Mouse (Mus musculus): ENCODE data around the gene Phf21a. TPM values are rescaled to one million over a fixed set of nuclear protein-coding genes. Genes with fewer than 3 reads are reported as not detected.

The Phf21a gene
- total and polyA plus RNA-seq, 2 experiments from 2014 or later: 31.7 to 41.3 TPM

DNA sequence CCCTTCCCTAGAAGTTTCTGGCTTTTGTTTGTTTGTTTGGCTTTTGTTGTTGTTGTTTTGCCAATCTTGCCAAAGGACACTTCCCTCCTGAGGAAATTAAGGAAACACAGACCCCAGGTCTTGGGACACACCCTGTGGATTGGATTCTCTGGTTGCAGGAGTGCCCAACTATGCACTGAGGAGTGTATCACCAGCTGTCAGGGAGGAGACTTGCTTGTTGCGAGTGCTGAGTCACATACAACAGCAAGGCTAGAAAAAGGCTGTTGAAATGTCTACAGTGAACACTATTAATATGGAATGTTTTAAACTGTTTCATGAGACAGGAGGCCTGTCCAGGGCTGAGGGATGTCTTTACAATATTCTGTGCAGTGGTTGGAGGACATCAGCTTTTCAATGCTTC is 26.0 kb upstream of the Phf21a start:
- Histone ChIP-seq H3K4me2 (ENCODE audit: low read depth, low read length, poor library complexity, severe bottlenecking) (no peak overlapping the region), H3K9ac (replicated peaks; ENCODE audit: low read length, poor library complexity, severe bottlenecking) (no peak overlapping the region), H3K4me1 (ENCODE audit: insufficient read depth, low read length) (no peaks in the 10 kb centered on the region), H3K27me3 (ENCODE audit: insufficient read depth, low read length) (no peaks in the 10 kb centered on the region), H3K36me3 (ENCODE audit: insufficient read depth, low read length) (no peaks in the 10 kb centered on the region), H3K27ac (ENCODE audit: low read depth, low read length) (no peak overlapping the region), H3K4me3 (ENCODE audit: low read depth, low read length) (no peak overlapping the region), H3K9me3 (ENCODE audit: low read length) (no peaks in the 10 kb centered on the region)
- no peak for TF ChIP-seq CTCF (IDR thresholded peaks at IDR 0.05)
- no peak for DNase-seq (ENCODE audit: low spot score)
- no peak for ATAC-seq (ENCODE audit: low FRiP score)
- 61% methylated on average over 1 of the region's 1 CpGs for WGBS

DNA sequence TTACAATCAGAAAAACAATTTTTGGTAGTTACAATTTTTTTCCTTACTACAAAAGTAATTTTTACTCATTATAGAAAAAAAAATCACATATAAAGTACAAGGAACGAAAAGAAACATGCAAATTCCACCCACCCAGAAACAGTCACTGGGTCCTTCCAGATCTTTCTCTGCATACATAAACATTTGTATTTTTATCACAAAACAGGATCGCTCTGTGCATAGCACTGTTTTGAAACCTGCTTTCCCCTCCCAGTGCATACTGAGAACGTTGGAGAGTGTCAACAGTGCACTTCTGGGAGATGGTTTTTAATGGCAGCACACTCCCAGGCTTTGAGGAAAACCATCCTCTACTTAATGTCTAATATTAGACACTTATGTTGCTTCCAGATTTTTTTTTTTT is 25.3 kb upstream of the Phf21a start:
- ATAC-seq (ENCODE audit: low FRiP score) (no peak), DNase-seq (ENCODE audit: low spot score) (no peak)
- Histone ChIP-seq H3K36me3 (ENCODE audit: insufficient read depth, low read length) (no peaks in the 10 kb centered on the region), H3K27ac (ENCODE audit: low read depth, low read length) (no peak overlapping the region), H3K27me3 (ENCODE audit: insufficient read depth, low read length) (no peaks in the 10 kb centered on the region), H3K4me2 (ENCODE audit: low read depth, low read length, poor library complexity, severe bottlenecking) (no peak overlapping the region), H3K9ac (replicated peaks; ENCODE audit: low read length, poor library complexity, severe bottlenecking) (no peak overlapping the region), H3K4me1 (ENCODE audit: insufficient read depth, low read length) (no peaks in the 10 kb centered on the region), H3K4me3 (ENCODE audit: low read depth, low read length) (no peak overlapping the region), H3K9me3 (ENCODE audit: low read length) (no peaks in the 10 kb centered on the region)
- TF ChIP-seq CTCF (IDR thresholded peaks at IDR 0.05): no peak
- WGBS: 73% methylated on average over 3 of the region's 3 CpGs

DNA sequence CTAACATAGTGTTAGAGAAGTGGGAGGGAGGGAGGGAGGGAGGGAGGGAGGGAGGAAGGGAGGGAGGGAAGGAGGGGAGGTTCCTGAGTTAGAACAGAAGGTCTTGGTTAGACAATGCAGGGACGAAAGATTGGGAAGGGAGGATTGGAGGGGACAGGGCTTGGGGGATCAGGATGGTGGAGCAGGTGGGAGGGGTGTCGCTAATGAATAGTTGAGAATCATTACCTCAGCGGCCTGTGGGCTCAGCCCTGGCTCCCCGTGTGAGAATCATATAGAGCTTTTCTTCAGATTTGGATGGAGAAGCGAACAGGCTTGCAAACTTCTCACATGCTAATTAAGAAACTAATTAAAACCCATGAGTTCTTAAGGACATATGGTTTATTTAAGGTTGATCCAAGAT is 23.3 kb upstream of the Phf21a start:
- Histone ChIP-seq H3K9ac (replicated peaks; ENCODE audit: low read length, poor library complexity, severe bottlenecking) (no peak overlapping the region), H3K4me2 (ENCODE audit: low read depth, low read length, poor library complexity, severe bottlenecking) (no peak overlapping the region), H3K4me3 (ENCODE audit: low read depth, low read length) (no peak overlapping the region), H3K36me3 (ENCODE audit: insufficient read depth, low read length) (no peaks in the 10 kb centered on the region), H3K27me3 (ENCODE audit: insufficient read depth, low read length) (no peaks in the 10 kb centered on the region), H3K4me1 (ENCODE audit: insufficient read depth, low read length) (no peaks in the 10 kb centered on the region), H3K27ac (ENCODE audit: low read depth, low read length) (no peak overlapping the region), H3K9me3 (ENCODE audit: low read length) (no peaks in the 10 kb centered on the region)
- WGBS: 70% methylated on average over 5 of the region's 5 CpGs
- ATAC-seq (ENCODE audit: low FRiP score) (no peak), DNase-seq (ENCODE audit: low spot score) (no peak)
- TF ChIP-seq CTCF (IDR thresholded peaks at IDR 0.05): no peak

DNA sequence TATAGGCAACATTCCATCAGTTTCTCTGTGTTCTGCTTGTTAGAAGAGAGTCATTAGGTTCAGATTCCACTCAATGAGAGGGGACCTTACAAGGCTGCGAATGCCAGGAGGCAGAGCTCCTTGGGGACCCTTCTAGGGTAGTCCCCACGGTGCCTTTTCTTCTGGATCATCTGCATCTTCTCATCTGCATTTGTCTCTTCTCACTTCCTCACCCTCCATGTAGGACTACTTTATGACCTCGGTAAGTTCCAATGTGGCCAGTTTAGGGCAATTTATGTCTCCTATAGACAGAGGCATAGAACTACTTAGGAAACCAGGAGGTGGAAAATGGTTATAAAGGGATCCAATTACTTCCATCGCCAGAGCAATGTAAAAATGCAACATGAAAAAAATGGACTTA is 21.8 kb upstream of the Phf21a start:
- Histone ChIP-seq H3K27ac (ENCODE audit: low read depth, low read length) (no peak overlapping the region), H3K36me3 (ENCODE audit: insufficient read depth, low read length) (no peaks in the 10 kb centered on the region), H3K4me2 (ENCODE audit: low read depth, low read length, poor library complexity, severe bottlenecking) (no peak overlapping the region), H3K4me1 (ENCODE audit: insufficient read depth, low read length) (no peaks in the 10 kb centered on the region), H3K4me3 (ENCODE audit: low read depth, low read length) (no peak overlapping the region), H3K27me3 (ENCODE audit: insufficient read depth, low read length) (no peaks in the 10 kb centered on the region), H3K9me3 (ENCODE audit: low read length) (no peaks in the 10 kb centered on the region), H3K9ac (replicated peaks; ENCODE audit: low read length, poor library complexity, severe bottlenecking) (no peak overlapping the region)
- 86% methylated on average over 4 of the region's 4 CpGs for WGBS
- TF ChIP-seq CTCF (IDR thresholded peaks at IDR 0.05): no peak
- no peak for ATAC-seq (ENCODE audit: low FRiP score)
- DNase-seq (ENCODE audit: low spot score): no peak

DNA sequence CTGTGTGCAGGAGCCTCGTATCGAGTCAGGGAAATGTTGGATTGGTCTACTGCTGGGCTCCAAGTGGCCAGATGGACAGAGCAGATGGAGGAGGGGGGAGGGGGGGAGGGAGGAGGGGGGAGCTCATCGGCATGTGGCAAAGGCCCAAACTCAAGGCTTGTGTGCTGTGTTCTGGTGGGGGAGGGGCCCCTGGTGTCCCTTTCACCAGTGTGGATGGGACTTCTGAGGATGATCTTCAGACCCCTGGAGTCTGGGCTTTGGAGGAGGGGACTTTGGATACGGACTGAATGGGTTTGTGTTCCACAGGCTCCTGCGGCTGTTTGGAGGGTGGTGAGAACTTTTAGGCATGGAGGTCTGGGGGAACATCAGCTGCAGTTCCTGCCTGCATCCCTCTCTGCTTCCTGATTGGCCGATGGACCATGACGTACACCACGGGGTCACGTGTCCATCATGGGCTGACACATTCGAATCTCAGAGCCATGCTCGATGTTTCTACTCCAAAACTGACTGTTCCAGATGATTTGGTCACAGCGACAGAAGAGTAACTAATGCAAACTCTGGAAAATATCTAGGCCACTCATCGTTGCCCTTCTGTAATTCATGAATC is 16.7 kb upstream of the Phf21a start:
- Histone ChIP-seq H3K4me3 (ENCODE audit: low read depth, low read length) (no peak overlapping the region), H3K4me1 (ENCODE audit: insufficient read depth, low read length) (no peaks in the 10 kb centered on the region), H3K4me2 (ENCODE audit: low read depth, low read length, poor library complexity, severe bottlenecking) (no peak overlapping the region), H3K9ac (replicated peaks; ENCODE audit: low read length, poor library complexity, severe bottlenecking) (no peak overlapping the region), H3K9me3 (ENCODE audit: low read length) (no peaks in the 10 kb centered on the region), H3K27me3 (ENCODE audit: insufficient read depth, low read length) (no peaks in the 10 kb centered on the region), H3K27ac (ENCODE audit: low read depth, low read length) (no peak overlapping the region), H3K36me3 (ENCODE audit: insufficient read depth, low read length) (no peaks in the 10 kb centered on the region)
- no peak for TF ChIP-seq CTCF (IDR thresholded peaks at IDR 0.05)
- WGBS: 78% methylated on average over 13 of the region's 13 CpGs
- no peak for ATAC-seq (ENCODE audit: low FRiP score)
- peak; percentile 28 for DNase-seq (ENCODE audit: low spot score)

DNA sequence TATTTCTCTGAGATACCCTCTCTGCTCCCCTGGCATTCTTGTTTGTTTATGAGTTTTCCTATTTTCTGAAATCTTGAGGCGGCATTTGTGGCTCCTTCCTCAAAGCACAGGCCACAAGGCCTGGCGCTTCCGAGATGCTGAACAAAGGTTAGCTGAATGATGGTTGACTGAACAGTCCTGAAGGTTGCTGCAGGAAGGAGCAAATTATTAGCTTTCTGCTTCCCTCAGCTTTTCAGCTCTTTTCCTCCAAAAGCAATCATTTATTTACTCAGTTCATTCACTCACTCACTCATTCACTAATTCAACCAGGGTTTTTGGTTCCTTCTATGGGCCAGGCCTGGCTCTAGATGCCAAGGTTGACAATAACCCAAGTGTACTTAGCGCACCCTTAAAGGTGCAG is 10.7 kb upstream of the Phf21a start:
- H3K4me2 ChIP-seq (ENCODE audit: low read depth, low read length, poor library complexity, severe bottlenecking): no peak overlapping the region
- H3K9ac ChIP-seq (replicated peaks; ENCODE audit: low read length, poor library complexity, severe bottlenecking): no peak overlapping the region
- no peaks in the 10 kb centered on the region for H3K4me1 ChIP-seq (ENCODE audit: insufficient read depth, low read length)
- DNase-seq (ENCODE audit: low spot score) (no peak), ATAC-seq (ENCODE audit: low FRiP score) (no peak)
- H3K27ac ChIP-seq (ENCODE audit: low read depth, low read length): no peak overlapping the region
- no peaks in the 10 kb centered on the region for H3K36me3 ChIP-seq (ENCODE audit: insufficient read depth, low read length)
- H3K4me3 ChIP-seq (ENCODE audit: low read depth, low read length): no peak overlapping the region
- no peak for TF ChIP-seq CTCF (IDR thresholded peaks at IDR 0.05)
- WGBS: 97% methylated on average over 4 of the region's 4 CpGs
- H3K9me3 ChIP-seq (ENCODE audit: low read length): no peaks in the 10 kb centered on the region
- no peaks in the 10 kb centered on the region for H3K27me3 ChIP-seq (ENCODE audit: insufficient read depth, low read length)
